Mouse (Mus musculus) E14TG2a.4 (cell line): ENCODE measurements around the gene Oit3.
"Not testable (repeated sequence)": the region's sequence is repeated elsewhere in the genome, so short reads cannot be mapped to it uniquely, and the experiment has no call there.

ENCODE experiments used
- CTCF ChIP-seq: conservative IDR thresholded peaks from 2 replicates; pipeline ENCODE4 v1.5.1; 2014; ENCODE audit warnings: low read length
- NANOG ChIP-seq: IDR thresholded peaks from 2 replicates; pipeline ENCODE4 v1.6.1; 2014; ENCODE audit warnings: borderline replicate concordance, low read length, mixed read lengths
- POU5F1 ChIP-seq: IDR thresholded peaks from 2 replicates; pipeline ENCODE4 v1.6.1; 2014; ENCODE audit warnings: low read length, borderline replicate concordance

GRCm38 (mm10) chr10:59381563-59381962, 60.0 kb downstream of the Oit3 start:
- TF ChIP-seq CTCF, POU5F1, NANOG: not testable (repeated sequence)
